Mouse (Mus musculus) lung, embryonic 16.5 days (tissue): ENCODE measurements around the gene Il17rb. TPM values are rescaled to one million over a fixed set of nuclear protein-coding genes. Genes with fewer than 3 reads are reported as not detected.

Source experiments
- ATAC-seq: fragments of 200-750 bp; cut with Nextera tagmentation; 2 replicates; pipeline ENCODE4 v1.8.0; 2017; ENCODE audit warnings: low read depth, mild to moderate bottlenecking, moderate library complexity
- H3K27ac ChIP-seq: fragments of 300-500 bp; sonication (generic); 2 replicates; pipeline ENCODE4 v1.5.1; 2014; ENCODE audit warnings: mild to moderate bottlenecking, control low read depth, low read length
- H3K27me3 ChIP-seq: fragments of 300-500 bp; sonication (generic); 2 replicates; pipeline ENCODE4 v1.6.1; 2014; ENCODE audit warnings: low read depth, low read length, mixed read lengths; ENCODE audit not compliant: control insufficient read depth, insufficient read depth
- H3K36me3 ChIP-seq: fragments of 300-500 bp; sonication (generic); 2 replicates; pipeline ENCODE4 v1.6.1; 2014; ENCODE audit warnings: low read length; ENCODE audit not compliant: control insufficient read depth, insufficient read depth
- H3K4me1 ChIP-seq: fragments of 300-500 bp; sonication (generic); replicated peaks from 2 replicates; pipeline ENCODE4 v1.6.1; 2014; ENCODE audit warnings: low read length, mixed read lengths; ENCODE audit not compliant: control insufficient read depth, insufficient read depth
- H3K4me2 ChIP-seq: fragments of 300-500 bp; sonication (generic); 2 replicates; pipeline ENCODE4 v1.6.1; 2014; ENCODE audit warnings: low read depth, low read length, control low read depth
- H3K4me3 ChIP-seq: fragments of 300-500 bp; sonication (generic); 2 replicates; pipeline ENCODE4 v1.5.1; 2014; ENCODE audit warnings: mild to moderate bottlenecking, low read length, control low read depth
- H3K9ac ChIP-seq: fragments of 300-500 bp; sonication (generic); 2 replicates; pipeline ENCODE4 v1.6.1; 2014; ENCODE audit warnings: low read length, control low read depth
- H3K9me3 ChIP-seq: fragments of 300-500 bp; sonication (generic); 2 replicates; pipeline ENCODE4 v1.6.1; 2016; ENCODE audit warnings: low read length; ENCODE audit not compliant: control insufficient read depth
- WGBS: fragments of 180-500 bp; shearing (Covaris S2); extraction: QIAGEN DNeasy Blood & Tissue Kit; methylation state at CpG from one replicate; pipeline ENCODE4 v1.1.7; 2014; 5-methylcytosine and 5-hydroxymethylcytosine counted together
- polyA plus RNA-seq: library from polyadenylated mRNA; unstranded; fragments of >200 nt; fragmentation: Nextera tagmentation; extraction: Ambion mirVana; gene quantifications from 2 replicates; pipeline ENCODE4 v1.2.1, GENCODE M21; 2015

Il17rb gene
- 0.92 and 1.1 TPM in 2 replicates for polyA plus RNA-seq

GRCm38 (mm10) chr14:30008733-30009575, at the start of gene Il17rb, which contains the start of gene Chdh:
Il17rb (minus strand) TSS chr14:30008896.
Chdh (plus strand) TSS chr14:30009023.
- H3K27ac ChIP-seq, result no peak within 1 kb of the TSS; the same call in 1 of the 2 replicates
- H3K9ac ChIP-seq, result peak within 1 kb of the TSS; percentile 47
- no peaks in the 10 kb centered on the region for H3K9me3 ChIP-seq
- 8% methylated on average over 43 of the region's 54 CpGs for WGBS
- H3K4me2 ChIP-seq, result peak within 1 kb of the TSS; percentile 82
- no peaks in the 10 kb centered on the region for H3K36me3 ChIP-seq
- peak within 1 kb of the TSS; percentile 50 for H3K4me3 ChIP-seq
- H3K27me3 ChIP-seq, result no peaks in the 10 kb centered on the region; the same call in 1 of the 2 replicates
- H3K4me1 ChIP-seq, result peaks cover 11% of the 10 kb centered on the region
- peak; percentile 83 for ATAC-seq

GRCm38 (mm10) chr14:30056031-30056766, 47.5 kb upstream of the Il17rb start:
- Histone ChIP-seq H3K9me3 (no peaks in the 10 kb centered on the region), H3K4me3 (no peak overlapping the region), H3K9ac (no peak overlapping the region), H3K27ac (peak overlapping the region; percentile 76), H3K4me1 (peaks cover 31% of the 10 kb centered on the region), H3K36me3 (no peaks in the 10 kb centered on the region), H3K4me2 (no peak overlapping the region; the same call in 1 of the 2 replicates), H3K27me3 (no peaks in the 10 kb centered on the region)
- ATAC-seq, result peak; percentile 96
- 36% methylated on average over 13 of the region's 13 CpGs for WGBS

GRCm38 (mm10) chr14:30054922-30055321, 46.2 kb upstream of the Il17rb start:
- H3K4me2 ChIP-seq, result no peak overlapping the region
- WGBS, result 54% methylated on average over 7 of the region's 7 CpGs
- peak overlapping the region; percentile 47; the same call in 1 of the 2 replicates for H3K27ac ChIP-seq
- peaks cover 31% of the 10 kb centered on the region for H3K4me1 ChIP-seq
- ATAC-seq, result no peak
- H3K4me3 ChIP-seq, result no peak overlapping the region
- H3K36me3 ChIP-seq, result no peaks in the 10 kb centered on the region
- H3K9me3 ChIP-seq, result no peaks in the 10 kb centered on the region
- no peak overlapping the region for H3K9ac ChIP-seq
- H3K27me3 ChIP-seq, result no peaks in the 10 kb centered on the region

- no peak for ATAC-seq
- Histone ChIP-seq H3K27me3 (no peaks in the 10 kb centered on the region), H3K9me3 (no peaks in the 10 kb centered on the region), H3K4me3 (no peak overlapping the region), H3K9ac (no peak overlapping the region), H3K27ac (no peak overlapping the region), H3K36me3 (peaks cover 3% of the 10 kb centered on the region; the same call in 1 of the 2 replicates), H3K4me1 (peaks cover 4% of the 10 kb centered on the region; the same call in 1 of the 2 replicates), H3K4me2 (no peak overlapping the region)
- WGBS, result 88% methylated on average over 8 of the region's 8 CpGs
Measured at GRCm38 (mm10) chr14:30050280-30050679, 41.6 kb upstream of the Il17rb start.

- 83% methylated on average over 3 of the region's 3 CpGs for WGBS
- no peaks in the 10 kb centered on the region for H3K9me3 ChIP-seq
- no peak overlapping the region for H3K9ac ChIP-seq
- no peaks in the 10 kb centered on the region for H3K4me1 ChIP-seq
- no peak overlapping the region for H3K4me3 ChIP-seq
- H3K27me3 ChIP-seq, result no peaks in the 10 kb centered on the region
- no peak overlapping the region for H3K27ac ChIP-seq
- no peak overlapping the region for H3K4me2 ChIP-seq
- H3K36me3 ChIP-seq, result peaks cover 3% of the 10 kb centered on the region; the same call in 1 of the 2 replicates
- ATAC-seq, result no peak
Measured at GRCm38 (mm10) chr14:30048049-30048448, 39.4 kb upstream of the Il17rb start.

GRCm38 (mm10) chr14:30046976-30047375, 38.3 kb upstream of the Il17rb start:
- Histone ChIP-seq H3K9ac (no peak overlapping the region), H3K4me1 (no peaks in the 10 kb centered on the region), H3K4me2 (no peak overlapping the region), H3K27ac (no peak overlapping the region), H3K36me3 (peaks cover 3% of the 10 kb centered on the region; the same call in 1 of the 2 replicates), H3K4me3 (no peak overlapping the region), H3K27me3 (no peaks in the 10 kb centered on the region), H3K9me3 (no peaks in the 10 kb centered on the region)
- ATAC-seq, result no peak
- 84% methylated on average over 4 of the region's 4 CpGs for WGBS

- Histone ChIP-seq H3K4me1 (no peaks in the 10 kb centered on the region), H3K4me3 (no peak overlapping the region), H3K4me2 (no peak overlapping the region), H3K9ac (no peak overlapping the region), H3K27ac (no peak overlapping the region), H3K9me3 (no peaks in the 10 kb centered on the region), H3K27me3 (no peaks in the 10 kb centered on the region), H3K36me3 (peaks cover 3% of the 10 kb centered on the region; the same call in 1 of the 2 replicates)
- WGBS, result 74% methylated on average over 8 of the region's 8 CpGs
- no peak for ATAC-seq
Measured at GRCm38 (mm10) chr14:30045704-30046220, 37.1 kb upstream of the Il17rb start.

- no peak overlapping the region for H3K9ac ChIP-seq
- no peaks in the 10 kb centered on the region for H3K4me1 ChIP-seq
- no peak overlapping the region for H3K4me2 ChIP-seq
- H3K4me3 ChIP-seq, result no peak overlapping the region
- H3K36me3 ChIP-seq, result peaks cover 3% of the 10 kb centered on the region; the same call in 1 of the 2 replicates
- H3K9me3 ChIP-seq, result no peaks in the 10 kb centered on the region
- no peak for ATAC-seq
- no peak overlapping the region for H3K27ac ChIP-seq
- H3K27me3 ChIP-seq, result no peaks in the 10 kb centered on the region
- 65% methylated on average over 10 of the region's 10 CpGs for WGBS
Measured at GRCm38 (mm10) chr14:30045239-30045638, 36.5 kb upstream of the Il17rb start.
